Mouse (Mus musculus) gastrocnemius, postnatal 10 days (tissue): Measurements from ENCODE around the gene Yrdc. TPM values are rescaled to one million over a fixed set of nuclear protein-coding genes. Genes with fewer than 3 reads are reported as not detected.

ENCODE experiments used
- DNase-seq: peaks from one replicate; pipeline ENCODE4 v3.0.0; 2021; ENCODE audit warnings: mixed read lengths
- long read RNA-seq, 2 experiments: library from polyadenylated mRNA; stranded (forward); transcript quantifications; one replicate each; pipeline ENCODE4 v2.0.0; 2021
- total RNA-seq, 2 experiments: library from RNA; stranded (reverse); gene quantifications; 2 replicates each; pipeline ENCODE4 v1.2.3; 2021

The Yrdc gene
- 10 to 100 TPM; 10.3 to 11.9 TPM for total RNA-seq
- long read RNA-seq, experiment 1, transcript Yrdc-201 (5 exons, 1,634 nt), result major isoform, 20 of 23 reads
- long read RNA-seq, experiment 1, partial matches to known transcripts, result 0 of 23 reads
- long read RNA-seq, experiment 1, other reads (novel, unspliced or antisense), result 1 of 23 reads
- long read RNA-seq, experiment 2, transcript Yrdc-201 (5 exons, 1,634 nt), result major isoform, 23 of 24 reads
- long read RNA-seq, experiment 2, partial matches to known transcripts, result 0 of 24 reads
- long read RNA-seq, experiment 2, other reads (novel, unspliced or antisense), result 1 of 24 reads

- peak; percentile 95 for DNase-seq
Measured at GRCm38 (mm10) chr4:124850261-124850913, at the start of gene Yrdc. Gene Yrdc (plus strand): TSS chr4:124850679.

DNA sequence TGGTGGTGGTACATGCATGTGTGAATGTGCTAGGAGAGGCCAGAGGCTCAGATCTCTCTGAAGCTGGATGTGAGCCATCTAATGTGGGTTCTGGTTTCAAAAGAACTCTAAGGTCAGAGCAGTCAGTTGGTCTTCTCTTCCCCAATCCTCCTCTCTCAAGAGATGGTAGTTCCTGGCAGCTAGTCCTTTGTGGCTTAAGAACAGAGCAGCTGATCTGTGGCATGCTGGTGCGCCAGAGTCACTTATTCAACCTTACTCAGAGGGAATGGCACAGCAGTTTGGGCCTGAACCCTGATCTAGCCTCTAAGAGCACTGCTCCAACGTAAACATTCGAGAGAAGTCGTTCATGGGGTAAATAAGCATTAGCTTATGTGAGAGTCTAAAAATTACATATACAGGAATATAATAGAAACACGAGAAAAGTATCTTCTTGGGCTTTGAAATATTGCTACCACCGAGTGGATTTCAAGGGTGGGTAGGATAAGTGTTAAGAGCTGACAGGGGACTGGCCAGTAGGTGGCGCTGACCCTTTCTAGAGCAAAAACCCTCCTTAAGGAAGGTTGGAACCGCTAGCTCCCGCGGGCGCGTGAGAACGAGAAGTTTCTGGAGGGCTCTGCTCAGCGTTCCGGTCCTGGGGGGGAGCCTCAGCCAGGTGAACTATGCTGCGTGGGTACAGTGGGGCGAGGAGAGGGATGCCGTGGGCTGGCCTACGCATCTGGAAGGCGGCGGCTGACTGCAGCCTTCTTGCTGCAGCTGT lies 48.7 kb upstream of the Yrdc start, which contains the start of gene Mtf1:
Gene Mtf1 (plus strand): TSS at position 553 of the 757 bp plus-strand sequence.
- DNase-seq, result peak; percentile 92

DNA sequence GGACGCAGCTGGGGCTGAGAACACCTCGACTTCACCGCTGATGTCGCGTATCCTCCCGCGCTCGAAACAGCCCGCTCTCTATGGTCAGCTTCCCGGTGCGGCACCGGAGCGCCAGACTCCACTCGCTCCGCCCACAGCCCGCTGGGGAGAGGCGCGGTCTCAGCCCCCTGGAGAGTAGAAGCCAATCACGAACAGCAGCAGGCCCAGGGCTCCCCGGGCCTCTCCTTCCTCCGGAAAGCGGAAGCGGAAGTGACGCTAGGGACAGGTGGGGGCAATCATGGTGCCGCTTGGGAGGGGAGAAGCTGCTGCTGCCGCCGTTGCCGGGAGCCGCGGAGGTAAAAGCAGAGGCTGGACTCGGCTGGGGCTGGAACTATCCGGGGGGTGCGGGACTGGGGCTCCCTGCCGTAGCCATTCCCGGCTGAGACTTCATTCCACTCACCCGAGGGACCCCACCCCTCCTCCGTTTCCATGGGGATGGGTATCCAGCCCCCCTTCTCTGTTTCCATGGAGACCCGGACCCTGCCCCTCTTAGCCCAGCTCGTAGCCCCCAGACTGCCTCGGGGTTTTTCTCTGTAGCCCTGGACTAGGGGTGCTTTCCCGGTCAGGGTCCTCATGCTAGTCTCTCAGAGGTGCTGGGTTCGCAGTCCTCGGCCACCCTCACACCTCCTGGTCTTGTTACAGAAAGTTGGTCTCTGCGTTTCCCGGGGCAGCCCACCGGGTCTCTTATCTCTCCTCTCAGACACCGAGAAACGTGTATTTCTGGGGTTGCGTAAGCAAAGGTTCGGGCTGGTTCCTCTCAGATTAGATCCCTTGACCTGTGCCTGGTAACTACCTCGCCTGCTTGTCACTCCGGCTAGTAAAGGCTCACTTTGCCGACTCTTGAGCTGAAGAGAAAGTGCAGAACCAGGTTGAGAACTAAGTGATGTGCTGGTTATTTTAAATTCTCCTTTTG lies 47.9 kb upstream of the Yrdc start:
- DNase-seq, result peak; percentile 96

- no peak for DNase-seq
Measured at GRCm38 (mm10) chr4:124803406-124803805, 47.1 kb upstream of the Yrdc start.

DNA sequence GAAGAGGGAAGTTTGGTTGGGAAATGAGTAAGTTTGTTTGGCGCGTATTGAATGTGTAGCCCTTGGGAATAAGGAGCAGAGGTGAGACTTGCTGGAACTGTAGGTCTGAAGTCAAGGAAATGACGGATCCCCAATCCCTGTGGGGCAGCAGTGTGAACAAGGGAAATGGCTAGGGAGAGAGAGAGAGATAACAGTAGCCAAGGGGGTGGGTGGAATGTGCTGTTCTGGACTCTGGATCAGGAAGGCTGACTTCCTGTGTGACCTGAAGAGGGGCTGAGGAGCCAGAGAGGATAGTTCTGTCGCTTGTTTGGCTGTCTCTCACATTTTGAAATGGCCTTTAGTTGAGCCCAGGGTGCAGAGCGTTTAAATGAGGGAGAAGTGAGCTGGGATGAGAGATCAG lies 42.0 kb upstream of the Yrdc start:
- no peak for DNase-seq

DNA sequence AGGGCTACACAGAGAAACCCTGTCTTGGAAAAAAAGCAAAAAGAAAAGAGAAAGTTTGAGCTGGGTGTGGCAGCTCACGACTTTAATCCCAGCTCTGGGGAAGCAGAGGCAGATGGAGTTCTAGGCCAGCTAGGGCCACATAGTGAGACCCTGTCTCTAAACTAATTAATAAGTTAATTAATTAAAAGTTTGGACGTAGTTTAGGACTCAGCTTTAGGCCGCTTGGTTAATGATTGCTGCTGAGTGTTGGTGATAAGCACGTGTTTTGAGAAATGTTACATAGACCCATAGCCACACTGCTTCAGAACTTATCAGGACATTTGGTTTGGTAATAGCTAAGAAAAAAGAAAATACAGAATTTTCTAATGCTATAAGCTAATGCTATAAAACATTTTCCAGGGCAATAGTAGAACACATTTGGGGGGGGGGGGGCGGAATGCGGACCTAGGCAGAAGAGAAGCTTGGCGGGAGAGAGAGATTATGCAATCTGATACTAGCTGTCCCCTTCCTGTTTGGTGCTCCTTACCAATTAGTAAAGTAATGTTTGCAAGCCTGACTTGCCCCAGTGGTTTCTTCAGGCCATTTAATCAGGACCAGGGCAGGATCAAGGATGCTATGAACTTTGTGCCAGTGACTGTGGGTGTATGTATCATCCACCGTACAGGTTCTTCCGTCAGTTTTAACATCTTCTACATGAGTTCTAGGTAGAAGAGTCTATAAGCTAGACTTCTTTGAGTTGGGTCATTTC lies 41.2 kb upstream of the Yrdc start:
- no peak for DNase-seq

- no peak for DNase-seq
Measured at GRCm38 (mm10) chr4:124810056-124810455, 40.4 kb upstream of the Yrdc start.

DNA sequence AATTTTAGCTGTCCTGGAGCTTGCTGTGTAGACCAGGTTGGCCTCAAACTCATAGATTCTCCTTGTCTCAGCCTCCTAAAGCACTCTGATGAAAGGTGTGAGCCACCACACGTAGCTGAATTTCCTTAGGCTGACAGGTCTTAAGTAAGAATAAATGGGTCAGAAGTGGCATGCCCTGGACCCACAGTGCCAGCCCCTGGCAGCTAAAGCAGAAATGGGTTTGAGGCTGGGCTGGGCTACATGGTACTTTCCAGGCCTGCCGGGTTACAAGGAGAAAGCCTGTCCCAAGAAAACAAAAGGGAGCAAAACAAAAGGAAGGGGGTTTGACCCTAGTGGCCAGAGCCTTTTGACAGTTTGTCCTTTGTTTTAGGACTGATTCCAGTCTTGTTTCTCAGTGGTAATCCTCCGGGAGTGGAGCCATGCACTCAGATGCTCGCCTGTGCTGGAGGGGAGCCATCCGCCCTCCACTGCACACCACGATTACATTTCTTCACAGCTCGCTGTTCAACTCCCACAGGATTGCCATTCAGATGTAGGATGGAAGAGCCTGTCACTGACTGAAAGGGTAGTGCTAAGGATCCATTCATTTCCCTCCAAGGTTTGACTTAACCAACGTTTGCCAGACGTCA lies 39.0 kb upstream of the Yrdc start:
- no peak for DNase-seq

DNA sequence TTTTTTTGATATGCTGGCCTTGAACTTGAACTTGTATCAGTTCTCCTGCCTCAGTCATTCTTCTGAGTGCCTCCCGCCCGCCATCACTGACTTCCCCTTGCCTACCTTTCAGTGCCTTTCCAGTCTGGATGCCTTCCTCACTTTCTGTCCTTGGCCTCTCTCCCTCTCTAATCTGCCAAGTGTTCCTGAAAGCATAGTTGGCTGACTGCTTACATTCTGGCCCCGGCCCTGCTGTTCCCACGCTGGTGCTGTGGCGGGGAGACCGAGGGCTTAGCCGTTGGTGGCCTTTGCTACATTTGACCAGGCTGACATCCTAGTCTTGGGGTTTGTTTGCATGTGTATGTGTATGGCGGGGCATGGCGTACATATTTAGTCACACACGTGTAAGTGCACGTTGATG lies 34.6 kb upstream of the Yrdc start:
- peak; percentile 13 for DNase-seq

GRCm38 (mm10) chr4:124817803-124818202 lies 32.7 kb upstream of the Yrdc start:
- DNase-seq, result no peak

GRCm38 (mm10) chr4:124818832-124819231 lies 31.6 kb upstream of the Yrdc start:
- no peak for DNase-seq

- DNase-seq, result no peak
Measured at GRCm38 (mm10) chr4:124824967-124825366, 25.5 kb upstream of the Yrdc start.

GRCm38 (mm10) chr4:124825371-124825965 lies 25.0 kb upstream of the Yrdc start:
- DNase-seq, result no peak

DNA sequence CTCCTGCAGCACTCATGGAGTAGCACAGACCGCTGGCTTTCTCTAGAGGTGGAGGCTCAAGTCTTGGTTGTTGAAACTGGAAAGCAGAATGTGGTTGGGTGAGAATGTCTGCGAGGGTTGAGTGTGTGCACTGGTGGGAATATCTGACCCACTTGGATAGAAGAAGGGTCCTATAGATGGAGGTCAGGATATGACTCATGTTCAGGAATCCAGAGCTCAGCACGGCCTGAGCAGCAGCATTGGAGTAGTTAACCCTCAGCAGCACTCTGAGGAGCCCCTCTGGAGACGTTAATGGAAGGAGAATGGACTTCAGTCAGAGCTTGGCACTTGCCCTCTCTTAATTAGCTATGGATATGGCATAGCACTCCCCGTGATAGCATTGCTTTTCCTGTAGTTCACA lies 20.8 kb upstream of the Yrdc start:
- no peak for DNase-seq

GRCm38 (mm10) chr4:124832796-124833195 lies 17.7 kb upstream of the Yrdc start:
- DNase-seq, result no peak

GRCm38 (mm10) chr4:124838035-124838700 lies 12.3 kb upstream of the Yrdc start:
- no peak for DNase-seq

GRCm38 (mm10) chr4:124840998-124841397 lies 9.5 kb upstream of the Yrdc start:
- DNase-seq, result no peak

- DNase-seq, result peak; percentile 30
Measured at GRCm38 (mm10) chr4:124843493-124843892, 7.0 kb upstream of the Yrdc start.

DNA sequence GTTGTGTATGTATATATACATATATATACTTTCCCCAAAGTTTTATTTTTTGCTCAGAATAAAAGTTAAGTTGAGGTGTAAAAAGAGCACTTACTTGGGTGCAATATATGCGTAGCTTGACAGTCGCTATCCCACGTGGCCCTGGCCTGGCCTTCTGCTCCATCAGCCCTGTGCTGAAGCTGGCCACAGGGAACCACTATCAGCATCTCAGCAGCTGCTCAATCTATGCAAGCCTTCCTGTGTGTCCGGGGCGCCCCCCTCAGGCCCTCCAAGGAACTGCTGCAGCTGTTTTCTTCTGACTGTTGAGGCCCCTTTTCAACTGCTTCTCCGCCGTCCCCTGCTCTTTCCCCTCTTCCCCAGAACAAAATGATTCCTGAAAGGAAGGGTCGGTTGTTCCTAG lies 2.9 kb upstream of the Yrdc start:
- DNase-seq, result peak; percentile 85
